Mouse (Mus musculus): ENCODE results near the gene Klra7. TPM values are rescaled to one million over a fixed set of nuclear protein-coding genes. Genes with fewer than 3 reads are reported as not detected.

Klra7 gene
- not detected in 2 replicates for polyA plus RNA-seq (2015; fragmentation: Nextera tagmentation; extraction: Ambion mirVana)

GRCm38 (mm10) chr6:130233222-130233621 is at the start of gene Klra7:
TSS of gene Klra7 (minus strand) at chr6:130233322.

GRCm38 (mm10) chr6:130281828-130282227 is 48.7 kb upstream of the Klra7 start, which contains the start of gene Klra10:
TSS of gene Klra10 (minus strand) at chr6:130281928.

GRCm38 (mm10) chr6:130193012-130193411 is 40.1 kb downstream of the Klra7 start, which contains the start of gene Klra9:
TSS of gene Klra9 (minus strand) at chr6:130193112.

Other genes starting within 250 kb of the Klra7 start
- not detected in 2 replicates for gene Klra6, start 206.4 kb downstream of the Klra7 start, polyA plus RNA-seq (2015; fragmentation: Nextera tagmentation; extraction: Ambion mirVana)
- not detected in 2 replicates for gene Klra4, start 166.1 kb downstream of the Klra7 start, polyA plus RNA-seq (2015; fragmentation: Nextera tagmentation; extraction: Ambion mirVana)
- not detected in 2 replicates for gene Klra8, start 103.4 kb downstream of the Klra7 start, polyA plus RNA-seq (2015; fragmentation: Nextera tagmentation; extraction: Ambion mirVana)
- gene Klra9, start 40.2 kb downstream of the Klra7 start, polyA plus RNA-seq (2015; fragmentation: Nextera tagmentation; extraction: Ambion mirVana): not detected in 2 replicates
- gene Klra10, start 48.6 kb upstream of the Klra7 start, polyA plus RNA-seq (2015; fragmentation: Nextera tagmentation; extraction: Ambion mirVana): not detected in 2 replicates
- not detected in 2 replicates for gene Klra3, start 104.3 kb upstream of the Klra7 start, polyA plus RNA-seq (2015; fragmentation: Nextera tagmentation; extraction: Ambion mirVana)
- gene Klra1, start 153.6 kb upstream of the Klra7 start, polyA plus RNA-seq (2015; fragmentation: Nextera tagmentation; extraction: Ambion mirVana): not detected in 2 replicates

Measured in urinary bladder, postnatal 0 days (tissue).